Mouse (Mus musculus) liver, embryonic 13.5 days (tissue): ENCODE measurements around the gene Gtf2a1l. TPM values are rescaled to one million over a fixed set of nuclear protein-coding genes. Genes with fewer than 3 reads are reported as not detected.

Source experiments
- ATAC-seq: fragments of 200-750 bp; cut with Nextera tagmentation; 2 replicates; pipeline ENCODE4 v1.8.0; 2017; ENCODE audit warnings: low read depth, mild to moderate bottlenecking, moderate number of reproducible peaks, moderate library complexity
- DNase-seq: peaks from one replicate; pipeline ENCODE4 v3.0.0; 2022
- H3K27ac ChIP-seq: fragments of 300-500 bp; sonication (generic); 2 replicates; pipeline ENCODE4 v1.5.1; 2015; ENCODE audit warnings: moderate library complexity, mild to moderate bottlenecking, inconsistent platforms
- H3K27me3 ChIP-seq: fragments of 300-500 bp; sonication (generic); 2 replicates; pipeline ENCODE4 v1.6.1; 2015; ENCODE audit warnings: mild to moderate bottlenecking, inconsistent platforms
- H3K36me3 ChIP-seq: fragments of 300-500 bp; sonication (generic); 2 replicates; pipeline ENCODE4 v1.6.1; 2015; ENCODE audit warnings: mild to moderate bottlenecking, inconsistent platforms
- H3K4me1 ChIP-seq: fragments of 300-500 bp; sonication (generic); replicated peaks from 2 replicates; pipeline ENCODE4 v1.6.1; 2015; ENCODE audit warnings: inconsistent platforms
- H3K4me2 ChIP-seq: fragments of 300-500 bp; sonication (generic); 2 replicates; pipeline ENCODE4 v1.6.1; 2015; ENCODE audit warnings: inconsistent platforms, mild to moderate bottlenecking, moderate library complexity
- H3K4me3 ChIP-seq: fragments of 300-500 bp; sonication (generic); replicated peaks from 2 replicates; pipeline ENCODE4 v1.5.1; 2015; ENCODE audit warnings: mild to moderate bottlenecking, inconsistent platforms
- H3K9ac ChIP-seq: fragments of 300-500 bp; sonication (generic); 2 replicates; pipeline ENCODE4 v1.6.1; 2015; ENCODE audit warnings: mild to moderate bottlenecking, inconsistent platforms
- H3K9me3 ChIP-seq: fragments of 300-500 bp; sonication (generic); replicated peaks from 2 replicates; pipeline ENCODE4 v1.6.1; 2016; ENCODE audit warnings: inconsistent platforms
- WGBS: fragments of 180-500 bp; shearing (Covaris S2); methylation state at CpG from one replicate; pipeline ENCODE4 v1.1.7; 2015; ENCODE audit not compliant: insufficient replicate concordance; 5-methylcytosine and 5-hydroxymethylcytosine counted together
- polyA plus RNA-seq: library from polyadenylated mRNA; unstranded; fragments of >200 nt; fragmentation: Nextera tagmentation; extraction: Ambion mirVana; gene quantifications from 2 replicates; pipeline ENCODE4 v1.2.1, GENCODE M21; 2015

Gene Gtf2a1l
- polyA plus RNA-seq, 1 experiment from 2014 or later = not detected

GRCm38 (mm10) chr17:88653375-88653769 lies 15.1 kb upstream of the Gtf2a1l start:
- Histone ChIP-seq H3K4me3 (no peak overlapping the region), H3K9me3 (no peaks in the 10 kb centered on the region), H3K27ac (no peak overlapping the region), H3K4me1 (no peaks in the 10 kb centered on the region), H3K4me2 (no peak overlapping the region), H3K36me3 (peaks cover 1% of the 10 kb centered on the region; the same call in 1 of the 2 replicates), H3K9ac (no peak overlapping the region), H3K27me3 (no peaks in the 10 kb centered on the region)
- no peak for DNase-seq
- ATAC-seq = no peak
- WGBS = 66% methylated on average over 4 of the region's 4 CpGs

- H3K4me1 ChIP-seq = no peaks in the 10 kb centered on the region
- no peaks in the 10 kb centered on the region for H3K36me3 ChIP-seq
- no peak for ATAC-seq
- H3K4me3 ChIP-seq = no peak overlapping the region
- H3K27me3 ChIP-seq = no peaks in the 10 kb centered on the region
- WGBS = 62% methylated on average over 6 of the region's 6 CpGs
- no peak overlapping the region for H3K27ac ChIP-seq
- no peak for DNase-seq
- no peak overlapping the region for H3K4me2 ChIP-seq
- no peaks in the 10 kb centered on the region for H3K9me3 ChIP-seq
- H3K9ac ChIP-seq = no peak overlapping the region
Observed at GRCm38 (mm10) chr17:88658510-88658909, 9.9 kb upstream of the Gtf2a1l start.

DNA sequence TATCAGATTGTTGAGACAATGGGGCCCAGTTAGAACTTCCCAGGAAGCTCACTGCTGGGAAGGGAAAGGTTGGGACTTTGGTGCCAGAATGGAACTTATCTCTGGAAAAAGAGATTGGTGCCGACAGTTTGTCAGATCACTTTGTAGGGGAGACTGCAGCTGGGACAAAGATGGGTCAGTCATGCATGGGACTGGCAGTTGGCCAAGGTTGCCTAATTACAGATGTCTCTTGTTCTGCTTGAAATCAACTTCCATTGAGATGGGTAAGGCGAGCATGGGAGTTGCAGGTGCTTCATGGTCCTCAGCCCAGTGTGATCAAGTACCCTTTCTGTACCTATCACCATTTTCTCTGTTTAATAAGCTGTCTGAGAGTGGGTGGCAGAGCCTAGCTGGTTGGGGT lies 2.4 kb upstream of the Gtf2a1l start:
- ATAC-seq = no peak
- no peak for DNase-seq
- no peak overlapping the region for H3K27ac ChIP-seq
- no peak overlapping the region for H3K9ac ChIP-seq
- H3K4me1 ChIP-seq = 0 out of 2 replicates have a peak, but pooled peaks cover 4% of the 10 kb centered on the region
- H3K4me3 ChIP-seq = no peak overlapping the region
- H3K36me3 ChIP-seq = no peaks in the 10 kb centered on the region
- H3K4me2 ChIP-seq = no peak overlapping the region
- WGBS = 43% methylated on average over 2 of the region's 2 CpGs
- no peaks in the 10 kb centered on the region for H3K27me3 ChIP-seq
- no peaks in the 10 kb centered on the region for H3K9me3 ChIP-seq

DNA sequence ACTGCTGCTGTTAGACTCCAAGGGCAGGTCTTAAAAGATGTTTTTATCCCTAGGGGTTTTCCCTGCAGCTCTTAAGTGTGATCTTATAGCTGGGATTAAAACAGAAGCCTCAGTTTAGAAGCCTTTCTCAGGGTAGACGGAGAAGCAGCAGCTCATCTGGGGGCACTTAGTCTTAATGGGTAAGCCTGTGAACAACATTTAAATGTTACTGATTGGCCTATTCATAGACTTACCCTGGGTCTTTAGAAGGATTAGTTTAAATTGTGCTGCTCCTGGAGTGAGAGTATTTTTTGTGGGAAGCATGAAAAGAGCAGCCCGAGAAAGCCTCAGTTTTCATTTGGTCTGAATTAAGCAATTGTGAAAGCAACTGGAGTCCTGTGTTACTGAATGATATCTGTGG lies 1.5 kb downstream of the Gtf2a1l start:
- DNase-seq = no peak
- Histone ChIP-seq H3K27me3 (no peaks in the 10 kb centered on the region), H3K36me3 (no peaks in the 10 kb centered on the region), H3K9me3 (no peaks in the 10 kb centered on the region), H3K9ac (no peak overlapping the region), H3K27ac (no peak overlapping the region), H3K4me1 (0 out of 2 replicates have a peak, but pooled peaks cover 4% of the 10 kb centered on the region), H3K4me2 (no peak overlapping the region), H3K4me3 (no peak overlapping the region)
- WGBS = 64% methylated on average over 2 of the region's 2 CpGs
- ATAC-seq = no peak

DNA sequence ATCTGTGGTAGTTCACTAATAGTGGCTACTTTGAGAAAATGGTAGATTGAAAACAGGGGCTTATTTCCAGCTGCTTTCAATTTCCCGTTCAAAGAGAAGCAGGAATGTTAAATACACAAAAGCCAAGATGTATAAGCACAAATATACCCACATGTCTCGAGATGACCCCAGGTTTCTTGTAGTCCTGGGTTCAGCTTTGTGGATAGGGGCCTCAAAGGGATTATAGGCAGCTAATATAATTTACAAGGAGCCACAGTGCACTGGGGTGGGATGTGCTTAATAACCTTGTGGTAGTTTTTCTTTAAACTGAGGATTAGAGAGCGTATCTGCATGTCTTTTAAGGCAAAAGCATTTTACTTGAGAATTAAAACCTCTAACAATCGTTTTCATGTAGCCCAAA lies 2.3 kb downstream of the Gtf2a1l start:
- ATAC-seq (no peak), DNase-seq (no peak)
- H3K36me3 ChIP-seq = no peaks in the 10 kb centered on the region
- H3K4me1 ChIP-seq = 0 out of 2 replicates have a peak, but pooled peaks cover 4% of the 10 kb centered on the region
- WGBS = 42% methylated on average over 4 of the region's 4 CpGs
- H3K4me3 ChIP-seq = no peak overlapping the region
- no peaks in the 10 kb centered on the region for H3K9me3 ChIP-seq
- H3K4me2 ChIP-seq = no peak overlapping the region
- no peaks in the 10 kb centered on the region for H3K27me3 ChIP-seq
- no peak overlapping the region for H3K27ac ChIP-seq
- no peak overlapping the region for H3K9ac ChIP-seq

DNA sequence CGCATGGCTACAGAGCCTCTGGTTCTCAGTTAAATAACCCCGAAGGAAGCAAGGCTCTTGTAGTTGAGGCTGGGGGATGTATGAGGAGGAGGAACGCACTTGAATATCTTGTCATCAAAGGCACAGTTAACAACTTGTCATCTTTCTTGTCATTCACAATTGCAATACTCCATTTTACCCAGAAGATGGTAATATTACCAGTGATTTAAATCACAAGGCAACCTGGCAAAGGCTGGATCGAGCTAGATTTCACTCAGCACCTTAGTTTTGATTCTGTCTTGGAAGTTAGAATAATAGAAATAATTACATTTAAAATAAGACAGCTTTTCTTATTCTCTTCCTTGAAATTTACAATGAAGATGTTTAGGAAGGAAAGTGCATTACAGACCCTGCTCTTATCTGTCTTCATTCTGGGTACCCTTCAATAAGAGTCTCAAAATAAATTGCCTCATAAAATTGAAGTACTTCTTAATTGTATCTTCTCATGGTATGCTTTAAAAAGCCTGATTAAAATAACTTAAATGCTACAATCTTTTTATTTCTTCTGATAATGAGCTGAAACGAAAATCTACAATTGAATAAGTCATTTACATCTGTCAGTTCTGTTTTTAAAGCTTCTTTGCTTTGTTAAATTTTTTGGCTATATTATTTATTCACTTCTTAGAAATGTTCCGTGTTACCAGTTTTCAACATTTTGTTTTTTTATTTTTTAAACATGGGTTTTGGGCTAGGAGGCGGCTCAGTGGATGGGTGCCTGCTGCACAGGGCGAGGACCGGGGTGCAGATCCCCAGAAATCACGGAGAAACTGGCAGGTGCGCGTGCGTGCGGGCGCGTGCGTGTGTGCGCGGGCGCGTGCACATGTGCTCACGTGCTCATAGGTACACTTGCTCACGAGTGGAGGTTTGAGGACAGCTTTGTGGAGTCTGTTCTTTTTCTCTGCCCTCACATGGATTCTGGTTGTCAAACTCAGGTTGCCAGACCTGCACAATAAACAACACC lies 7.2 kb downstream of the Gtf2a1l start:
- H3K4me1 ChIP-seq = no peaks in the 10 kb centered on the region
- H3K9ac ChIP-seq = no peak overlapping the region
- ATAC-seq (no peak), DNase-seq (no peak)
- no peak overlapping the region for H3K4me2 ChIP-seq
- no peak overlapping the region for H3K27ac ChIP-seq
- H3K4me3 ChIP-seq = no peak overlapping the region
- H3K9me3 ChIP-seq = no peaks in the 10 kb centered on the region
- no peaks in the 10 kb centered on the region for H3K27me3 ChIP-seq
- H3K36me3 ChIP-seq = no peaks in the 10 kb centered on the region
- 82% methylated on average over 23 of the region's 23 CpGs for WGBS

GRCm38 (mm10) chr17:88688226-88688625 lies 19.8 kb downstream of the Gtf2a1l start:
- 69% methylated on average over 11 of the region's 11 CpGs for WGBS
- H3K4me3 ChIP-seq = no peak overlapping the region
- H3K4me1 ChIP-seq = no peaks in the 10 kb centered on the region
- H3K27ac ChIP-seq = no peak overlapping the region
- H3K27me3 ChIP-seq = no peaks in the 10 kb centered on the region
- DNase-seq (no peak), ATAC-seq (no peak)
- no peak overlapping the region for H3K4me2 ChIP-seq
- no peak overlapping the region for H3K9ac ChIP-seq
- no peaks in the 10 kb centered on the region for H3K9me3 ChIP-seq
- no peaks in the 10 kb centered on the region for H3K36me3 ChIP-seq

- no peak overlapping the region for H3K9ac ChIP-seq
- no peak overlapping the region for H3K27ac ChIP-seq
- H3K36me3 ChIP-seq = no peaks in the 10 kb centered on the region
- no peaks in the 10 kb centered on the region for H3K9me3 ChIP-seq
- H3K4me2 ChIP-seq = no peak overlapping the region
- H3K4me1 ChIP-seq = no peaks in the 10 kb centered on the region
- H3K27me3 ChIP-seq = no peaks in the 10 kb centered on the region
- H3K4me3 ChIP-seq = no peak overlapping the region
- 58% methylated on average over 9 of the region's 9 CpGs for WGBS
- no peak for DNase-seq
- ATAC-seq = no peak
Observed at GRCm38 (mm10) chr17:88696656-88697333, 28.3 kb downstream of the Gtf2a1l start.

- DNase-seq (no peak), ATAC-seq (no peak)
- no peaks in the 10 kb centered on the region for H3K36me3 ChIP-seq
- H3K27me3 ChIP-seq = no peaks in the 10 kb centered on the region
- H3K9ac ChIP-seq = no peak overlapping the region
- no peak overlapping the region for H3K27ac ChIP-seq
- H3K9me3 ChIP-seq = no peaks in the 10 kb centered on the region
- H3K4me3 ChIP-seq = no peak overlapping the region
- no peak overlapping the region for H3K4me2 ChIP-seq
- H3K4me1 ChIP-seq = no peaks in the 10 kb centered on the region
Observed at GRCm38 (mm10) chr17:88700901-88701300, 32.4 kb downstream of the Gtf2a1l start.

GRCm38 (mm10) chr17:88702345-88702744 lies 33.9 kb downstream of the Gtf2a1l start:
- no peaks in the 10 kb centered on the region for H3K27me3 ChIP-seq
- no peak overlapping the region for H3K4me3 ChIP-seq
- H3K4me2 ChIP-seq = no peak overlapping the region
- no peak overlapping the region for H3K9ac ChIP-seq
- DNase-seq (no peak), ATAC-seq (no peak)
- H3K4me1 ChIP-seq = no peaks in the 10 kb centered on the region
- H3K9me3 ChIP-seq = no peaks in the 10 kb centered on the region
- 40% methylated on average over 6 of the region's 6 CpGs for WGBS
- no peak overlapping the region for H3K27ac ChIP-seq
- H3K36me3 ChIP-seq = no peaks in the 10 kb centered on the region

DNA sequence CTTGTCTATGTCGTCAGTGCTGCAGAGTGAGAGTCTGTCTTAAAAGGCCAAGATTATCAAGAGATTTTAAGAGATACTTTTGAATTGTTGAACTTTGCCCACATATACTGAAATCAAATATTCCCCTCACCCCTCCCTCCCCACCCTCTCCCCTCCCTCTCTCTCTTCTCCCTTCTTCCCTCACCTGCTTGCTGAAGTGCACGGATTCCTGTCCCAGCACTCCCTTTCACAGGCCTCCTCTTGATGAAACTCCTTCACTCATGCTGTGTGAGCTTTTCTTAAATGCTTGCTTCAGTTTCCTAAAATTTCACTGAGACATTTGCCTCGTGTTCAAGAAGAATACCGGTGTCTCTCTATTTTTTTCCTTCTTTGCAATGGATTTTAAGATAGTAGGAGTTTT lies 34.7 kb downstream of the Gtf2a1l start:
- Histone ChIP-seq H3K9ac (no peak overlapping the region), H3K4me1 (no peaks in the 10 kb centered on the region), H3K4me3 (no peak overlapping the region), H3K4me2 (no peak overlapping the region), H3K9me3 (no peaks in the 10 kb centered on the region), H3K36me3 (no peaks in the 10 kb centered on the region), H3K27ac (no peak overlapping the region), H3K27me3 (no peaks in the 10 kb centered on the region)
- ATAC-seq (no peak), DNase-seq (no peak)
- WGBS = 37% methylated on average over 4 of the region's 4 CpGs
